Mouse (Mus musculus): ENCODE results near the gene Rnpc3. TPM values are rescaled to one million over a fixed set of nuclear protein-coding genes. Genes with fewer than 3 reads are reported as not detected.
A peak's percentile ranks its signal among the peaks of the same experiment; 100 is the strongest.

Gene Rnpc3
- total and polyA plus RNA-seq, 2 experiments from 2014 or later: 39.5 to 54.6 TPM

DNA sequence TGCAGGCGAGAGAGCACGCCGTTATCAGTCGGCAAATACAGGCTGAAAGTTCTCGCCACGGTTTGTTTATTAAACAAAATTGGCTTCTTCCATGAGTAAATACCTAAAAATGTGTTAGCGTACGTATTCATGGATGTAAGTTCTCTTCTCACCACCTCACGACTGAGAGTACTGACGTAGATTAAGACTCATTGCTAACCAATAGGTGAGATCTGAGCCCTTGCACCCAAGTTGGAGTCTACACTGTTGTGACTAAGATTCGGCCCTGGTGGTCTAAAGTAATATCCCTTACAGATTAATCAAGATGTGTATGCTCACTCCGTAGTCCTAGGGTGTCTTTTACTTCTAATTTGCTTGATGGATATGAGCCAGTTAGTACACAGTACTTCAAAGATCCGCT is 615 bp upstream of the Rnpc3 start:
- H3K27ac ChIP-seq (ENCODE audit: low read depth, low read length): peak overlapping the region; percentile 100
- H3K9ac ChIP-seq: peak overlapping the region; percentile 98
- H3K4me1 ChIP-seq (ENCODE audit: insufficient read depth): peaks cover 8% of the 10 kb centered on the region; the same call in 1 of the 2 replicates
- ATAC-seq (no peak), DNase-seq (peak; percentile 47)
- 14% methylated on average over 13 of the region's 13 CpGs for WGBS
- H3K4me3 ChIP-seq (ENCODE audit: low read depth, low read length): peak overlapping the region; percentile 76
- H3K36me3 ChIP-seq (ENCODE audit: insufficient read depth): peaks cover 3% of the 10 kb centered on the region; the same call in 1 of the 2 replicates
- H3K9me3 ChIP-seq (ENCODE audit: low read length): no peaks in the 10 kb centered on the region
- no peaks in the 10 kb centered on the region for H3K27me3 ChIP-seq (ENCODE audit: insufficient read depth, low read length)
- peak overlapping the region; percentile 51 for H3K4me2 ChIP-seq (ENCODE audit: low read depth)
- no peak for TF ChIP-seq CTCF (IDR thresholded peaks at IDR 0.05; ENCODE audit: low read depth)

DNA sequence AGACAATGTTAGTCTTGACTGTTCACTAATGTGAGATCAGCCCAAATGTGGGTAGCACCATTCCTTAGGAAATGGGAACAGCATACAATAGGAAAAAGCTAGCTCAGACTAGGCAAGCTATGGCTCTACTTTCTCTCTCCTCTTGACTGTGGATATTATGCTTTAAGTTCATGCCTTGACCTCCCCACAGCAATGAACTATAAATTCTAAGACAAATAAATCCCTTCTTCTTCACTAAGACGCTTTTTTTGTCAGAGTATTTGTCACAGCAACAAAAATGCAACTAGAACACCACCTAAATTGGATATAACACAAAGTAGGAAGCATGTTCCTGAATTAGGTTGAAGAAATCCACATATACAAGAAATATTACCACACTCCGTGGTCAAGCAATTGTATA is 23.4 kb downstream of the Rnpc3 start, which contains the start of gene Amy1:
TSS of gene Amy1 (minus strand) at position 101 of the 400 bp plus-strand sequence.
- Histone ChIP-seq H3K27ac (ENCODE audit: low read depth, low read length) (no peak within 1 kb of the TSS), H3K4me2 (ENCODE audit: low read depth) (no peak within 1 kb of the TSS), H3K9me3 (ENCODE audit: low read length) (no peaks in the 10 kb centered on the region), H3K4me1 (ENCODE audit: insufficient read depth) (no peaks in the 10 kb centered on the region), H3K9ac (no peak within 1 kb of the TSS), H3K4me3 (ENCODE audit: low read depth, low read length) (no peak within 1 kb of the TSS), H3K27me3 (ENCODE audit: insufficient read depth, low read length) (no peaks in the 10 kb centered on the region), H3K36me3 (ENCODE audit: insufficient read depth) (peaks cover 13% of the 10 kb centered on the region)
- DNase-seq: no peak
- WGBS: 94% methylated on average over 2 of the region's 2 CpGs
- no peak for TF ChIP-seq CTCF (IDR thresholded peaks at IDR 0.05; ENCODE audit: low read depth)
- no peak for ATAC-seq

DNA sequence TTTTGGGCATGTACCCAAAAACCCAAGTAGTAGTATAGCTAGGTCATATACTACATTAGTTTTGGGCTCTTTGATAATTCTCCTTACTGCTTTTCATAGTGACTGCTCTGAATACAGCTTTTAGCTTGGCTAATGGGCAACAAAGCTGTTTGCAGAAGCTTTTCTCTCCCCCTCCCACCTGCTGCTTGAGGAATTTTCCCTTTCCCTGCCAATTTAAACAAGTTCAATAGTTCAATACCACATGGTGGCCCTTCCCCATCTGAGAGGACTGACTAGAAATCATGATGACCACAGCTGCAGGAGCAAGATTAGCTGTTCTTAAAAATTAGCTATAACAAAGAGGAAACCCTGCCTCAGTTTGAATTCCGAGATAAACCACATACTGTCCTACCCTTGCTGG is 39.1 kb downstream of the Rnpc3 start:
- Histone ChIP-seq H3K36me3 (ENCODE audit: insufficient read depth) (0 out of 2 replicates have a peak, but pooled peaks cover 4% of the 10 kb centered on the region), H3K4me2 (ENCODE audit: low read depth) (no peak overlapping the region), H3K4me1 (ENCODE audit: insufficient read depth) (no peaks in the 10 kb centered on the region), H3K27me3 (ENCODE audit: insufficient read depth, low read length) (no peaks in the 10 kb centered on the region), H3K9me3 (ENCODE audit: low read length) (no peaks in the 10 kb centered on the region), H3K4me3 (ENCODE audit: low read depth, low read length) (no peak overlapping the region), H3K9ac (no peak overlapping the region), H3K27ac (ENCODE audit: low read depth, low read length) (no peak overlapping the region)
- ATAC-seq (no peak), DNase-seq (no peak)
- no peak for TF ChIP-seq CTCF (IDR thresholded peaks at IDR 0.05; ENCODE audit: low read depth)
- 27% methylated on average over 1 of the region's 1 CpGs for WGBS

DNA sequence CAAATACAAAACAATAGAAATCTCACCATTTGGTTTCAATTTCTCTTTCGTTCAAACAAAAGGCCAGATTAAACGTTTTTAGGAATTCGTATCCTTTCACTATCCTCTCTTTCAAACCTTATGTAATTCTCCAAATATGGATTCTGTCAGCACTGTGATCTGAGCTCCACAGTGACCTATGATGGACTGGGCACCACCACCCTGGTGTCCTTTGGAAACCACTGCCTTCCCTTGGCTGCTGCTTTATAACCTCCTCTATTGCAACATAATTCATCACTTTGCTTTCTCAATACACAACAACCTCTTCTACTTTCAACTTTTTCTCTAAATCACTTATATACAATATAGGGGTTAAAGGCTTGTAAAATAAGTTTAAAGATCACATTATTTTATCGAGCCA is 55.4 kb downstream of the Rnpc3 start:
- no peak overlapping the region for H3K4me3 ChIP-seq (ENCODE audit: low read depth, low read length)
- H3K27ac ChIP-seq (ENCODE audit: low read depth, low read length): no peak overlapping the region
- 78% methylated on average over 4 of the region's 4 CpGs for WGBS
- H3K9ac ChIP-seq: no peak overlapping the region
- no peak for DNase-seq
- no peaks in the 10 kb centered on the region for H3K36me3 ChIP-seq (ENCODE audit: insufficient read depth)
- no peak for TF ChIP-seq CTCF (IDR thresholded peaks at IDR 0.05; ENCODE audit: low read depth)
- H3K4me1 ChIP-seq (ENCODE audit: insufficient read depth): no peaks in the 10 kb centered on the region
- no peak for ATAC-seq
- no peaks in the 10 kb centered on the region for H3K9me3 ChIP-seq (ENCODE audit: low read length)
- H3K27me3 ChIP-seq (ENCODE audit: insufficient read depth, low read length): no peaks in the 10 kb centered on the region
- no peak overlapping the region for H3K4me2 ChIP-seq (ENCODE audit: low read depth)

DNA sequence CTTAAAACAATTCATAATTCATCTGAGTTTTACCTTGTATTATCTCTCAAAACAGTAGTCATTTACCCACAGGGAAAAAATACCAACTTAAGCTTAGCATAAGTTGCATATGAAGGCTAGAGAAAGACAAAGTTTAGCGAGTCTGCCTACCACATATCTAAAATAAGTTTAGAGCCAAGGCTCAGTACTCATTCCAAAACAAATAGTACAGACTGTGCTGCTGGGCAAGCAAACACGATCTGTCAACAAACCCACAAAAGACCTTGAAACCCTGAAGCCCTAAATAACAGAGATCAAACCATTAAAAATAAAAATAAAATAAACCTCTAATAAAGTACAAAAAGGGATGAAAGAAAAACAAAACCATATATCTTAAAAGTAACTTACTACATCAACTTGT is 55.8 kb downstream of the Rnpc3 start:
- Histone ChIP-seq H3K27me3 (ENCODE audit: insufficient read depth, low read length) (no peaks in the 10 kb centered on the region), H3K36me3 (ENCODE audit: insufficient read depth) (no peaks in the 10 kb centered on the region), H3K9me3 (ENCODE audit: low read length) (no peaks in the 10 kb centered on the region), H3K4me2 (ENCODE audit: low read depth) (no peak overlapping the region), H3K9ac (no peak overlapping the region), H3K27ac (ENCODE audit: low read depth, low read length) (no peak overlapping the region), H3K4me3 (ENCODE audit: low read depth, low read length) (no peak overlapping the region), H3K4me1 (ENCODE audit: insufficient read depth) (no peaks in the 10 kb centered on the region)
- WGBS: 79% methylated on average over 2 of the region's 2 CpGs
- ATAC-seq (no peak), DNase-seq (no peak)
- TF ChIP-seq CTCF (IDR thresholded peaks at IDR 0.05; ENCODE audit: low read depth): no peak

DNA sequence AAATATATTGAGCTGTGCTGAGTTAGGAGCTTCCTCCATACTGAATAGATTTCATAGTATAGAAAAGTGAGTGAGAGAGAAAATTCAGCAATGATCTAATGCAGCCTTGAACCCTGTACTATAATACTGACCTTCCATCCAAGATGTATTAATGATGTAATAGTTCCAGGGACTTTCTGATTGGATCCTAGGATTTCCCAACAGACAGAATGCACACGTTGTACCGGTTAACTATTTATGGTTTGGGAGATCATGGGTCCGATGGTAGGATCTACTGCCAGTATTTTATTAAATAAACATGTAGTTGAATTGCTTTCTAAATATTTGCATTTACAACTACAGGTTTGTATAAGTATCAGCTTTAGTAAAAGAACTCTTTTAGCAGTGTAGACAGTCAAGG is 57.8 kb downstream of the Rnpc3 start:
- WGBS: 93% methylated on average over 3 of the region's 3 CpGs
- Histone ChIP-seq H3K36me3 (ENCODE audit: insufficient read depth) (no peaks in the 10 kb centered on the region), H3K4me2 (ENCODE audit: low read depth) (no peak overlapping the region), H3K4me3 (ENCODE audit: low read depth, low read length) (no peak overlapping the region), H3K27ac (ENCODE audit: low read depth, low read length) (no peak overlapping the region), H3K9ac (no peak overlapping the region), H3K9me3 (ENCODE audit: low read length) (no peaks in the 10 kb centered on the region), H3K4me1 (ENCODE audit: insufficient read depth) (no peaks in the 10 kb centered on the region), H3K27me3 (ENCODE audit: insufficient read depth, low read length) (no peaks in the 10 kb centered on the region)
- no peak for ATAC-seq
- TF ChIP-seq CTCF (IDR thresholded peaks at IDR 0.05; ENCODE audit: low read depth): no peak
- no peak for DNase-seq

Other genes with a start within 250 kb of the Rnpc3 start
- gene Amy2a1, start 97.7 kb downstream of the Rnpc3 start, total RNA-seq (2014; rRNA removed): not detected in 2 replicates
- not detected in 2 replicates for gene Amy2a1, start 97.7 kb downstream of the Rnpc3 start, polyA plus RNA-seq (2015; fragmentation: Nextera tagmentation; extraction: Ambion mirVana)
- gene Amy1, start 23.4 kb downstream of the Rnpc3 start, total RNA-seq (2014; rRNA removed): 27.8 and 53.7 TPM in 2 replicates
- gene Amy1, start 23.4 kb downstream of the Rnpc3 start, polyA plus RNA-seq (2015; fragmentation: Nextera tagmentation; extraction: Ambion mirVana): 14.4 and 17.5 TPM in 2 replicates

Measured in forebrain, postnatal 0 days (tissue).